18 mouse cellular contexts compared by ENCODE assay signal in the genomic region with DNA sequence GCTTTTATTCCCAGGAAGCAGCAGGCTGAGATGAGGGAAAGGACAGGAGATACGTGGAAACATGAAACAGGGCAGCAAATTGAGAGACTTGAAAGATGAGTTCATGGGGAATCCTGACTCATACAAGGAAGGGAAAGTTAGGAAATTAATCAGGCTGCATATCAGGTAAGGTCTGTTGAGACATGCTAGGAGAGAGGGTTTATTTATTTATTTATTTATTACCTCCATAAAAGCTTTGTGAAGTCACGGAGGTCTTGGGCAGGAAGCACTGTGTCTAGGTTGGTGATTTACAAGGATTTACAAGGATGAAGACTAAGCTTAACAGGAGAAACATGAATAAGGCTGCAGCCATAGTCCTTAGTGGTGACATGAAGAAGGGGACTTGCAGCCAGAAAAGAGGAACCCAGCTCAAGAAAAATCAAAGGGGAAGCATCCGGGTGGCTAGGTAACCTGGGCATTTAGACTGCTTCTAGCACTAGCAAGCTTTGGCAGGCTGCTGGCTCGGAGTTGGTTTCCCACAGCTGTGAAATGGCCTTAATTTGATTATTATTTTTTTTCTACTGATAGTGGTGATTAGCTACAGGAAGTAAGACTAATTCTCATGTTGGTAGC.
DNase-seq lines count a peak whose midpoint lies in the region; ATAC-seq and TF ChIP-seq lines count a peak whose summit lies in the region.
"Had no signal": no experiment of that assay in that cellular context is flagged by ENCODE, and none has a peak within 500 bp of the region (broad histone marks: within the 10 kb centered on the region; RNA-seq: fewer than 3 reads in every experiment).

No protein-coding gene starts in this region.

- TF ChIP-seq RAD21 in MEL (IDR thresholded peaks at IDR 0.05; ENCODE audit: low read depth, low read length) = no peak

- H3K4me2 ChIP-seq in intestine, embryonic 16.5 days (ENCODE audit: low read depth, low read length) = no peak overlapping the region
- H3K4me2 ChIP-seq in stomach, embryonic 14.5 days (replicated peaks; ENCODE audit: low read depth, low read length) = no peak overlapping the region
- H3K4me2 ChIP-seq: liver, embryonic 12.5 days; neural tube, embryonic 12.5 days had no signal

- H3K4me1 ChIP-seq in MEL (ENCODE audit: control insufficient read depth in 1 of 2, insufficient read depth in 2 of 2, low read length in 2 of 2) = no peaks in the 10 kb centered on the region
- H3K4me1 ChIP-seq in intestine, embryonic 16.5 days (ENCODE audit: control insufficient read depth, insufficient read depth, low read length) = peaks cover 16% of the 10 kb centered on the region
- H3K4me1 ChIP-seq in stomach, embryonic 14.5 days (ENCODE audit: control insufficient read depth, insufficient read depth, low read length) = 0 out of 2 replicates have a peak, but pooled peaks cover 6% of the 10 kb centered on the region
- H3K4me1 ChIP-seq: liver, embryonic 12.5 days; megakaryocyte, embryonic 14.5 days had no signal

- no peaks in the 10 kb centered on the region for H3K79me2 ChIP-seq in MEL (ENCODE audit: control insufficient read depth, insufficient read depth, low read length, poor library complexity)

- no peak for TF ChIP-seq CTCF in MEL (IDR thresholded peaks at IDR 0.05 in 2 of 3, conservative IDR thresholded peaks at IDR 0.05 in 1 of 3; ENCODE audit: control insufficient read depth in 1 of 3, insufficient read depth in 1 of 3, low read depth in 2 of 3, low read length in 3 of 3, poor library complexity in 1 of 3, severe bottlenecking in 1 of 3)

- peak; percentile 77; the same call in 1 of the 2 replicates for ATAC-seq in common myeloid progenitor, adult 5-6 weeks (replicated peaks; ENCODE audit: low read depth, poor library complexity, severe bottlenecking)
- peak; percentile 88 for ATAC-seq in intestine, embryonic 16.5 days
- peak; percentile 10; the same call in 1 of the 2 replicates for ATAC-seq in stomach, embryonic 14.5 days (ENCODE audit: insufficient number of reproducible peaks, insufficient read depth, low FRiP score, low read depth)
- ATAC-seq: CD4-positive, CD25-positive, alpha-beta regulatory T cell, adult 4 months; hindbrain, postnatal 0 days; liver, embryonic 12.5 days; midbrain, embryonic 16.5 days had no signal

- no peak overlapping the region for H3K9ac ChIP-seq in MEL (ENCODE audit: control insufficient read depth, low read depth, low read length, poor library complexity, severe bottlenecking)
- no peak overlapping the region for H3K9ac ChIP-seq in intestine, embryonic 16.5 days (ENCODE audit: low read depth, low read length)
- no peak overlapping the region for H3K9ac ChIP-seq in stomach, embryonic 14.5 days (replicated peaks; ENCODE audit: low read depth, low read length)
- H3K9ac ChIP-seq: liver, embryonic 12.5 days; neural tube, embryonic 12.5 days had no signal

- H3K9me3 ChIP-seq in MEL (replicated peaks; ENCODE audit: insufficient read depth, low read length) = no peaks in the 10 kb centered on the region
- H3K9me3 ChIP-seq in intestine, embryonic 16.5 days (ENCODE audit: control insufficient read depth, low read length) = no peaks in the 10 kb centered on the region
- no peaks in the 10 kb centered on the region for H3K9me3 ChIP-seq in stomach, embryonic 14.5 days (ENCODE audit: control insufficient read depth, low read depth, low read length)
- H3K9me3 ChIP-seq: liver, embryonic 12.5 days; megakaryocyte, embryonic 14.5 days; neural tube, embryonic 12.5 days had no signal

- DNase-seq in MEL (ENCODE audit: low read depth, low spot score) = peak; percentile 2
- DNase-seq in adrenal gland, adult 18-20 months (ENCODE audit: low spot score in 2 of 2) = no peak
- no peak for DNase-seq in adrenal gland, adult (ENCODE audit: inconsistent age in 2 of 2, low spot score in 1 of 2)
- DNase-seq in layer of hippocampus, postnatal 36 days = no peak
- DNase-seq: cerebellum, postnatal 14 days; gastrocnemius, postnatal 10 days; heart, postnatal 14 days; kidney, postnatal 10 days; retina, postnatal 1 day had no signal

- TF ChIP-seq POLR2A in MEL (IDR thresholded peaks at IDR 0.05; ENCODE audit: control insufficient read depth in 1 of 2, insufficient read depth in 1 of 2, low read depth in 1 of 2, low read length in 2 of 2, poor library complexity in 1 of 2) = no peak

- no peak overlapping the region for H3K27ac ChIP-seq in MEL (ENCODE audit: control insufficient read depth, low read depth, low read length)
- peak overlapping the region; percentile 3 for H3K27ac ChIP-seq in intestine, embryonic 16.5 days (ENCODE audit: low read length)
- H3K27ac ChIP-seq in stomach, embryonic 14.5 days (ENCODE audit: low read length) = no peak overlapping the region; the same call in 1 of the 2 replicates
- H3K27ac ChIP-seq: hindbrain, postnatal 0 days; liver, embryonic 12.5 days; neural tube, embryonic 12.5 days had no signal

- TF ChIP-seq EP300 in MEL (IDR thresholded peaks at IDR 0.05; ENCODE audit: low read depth in 1 of 2, low read length in 2 of 2) = no peak

- H3K36me3 ChIP-seq in MEL (ENCODE audit: control insufficient read depth in 1 of 2, insufficient read depth in 2 of 2, low read length in 2 of 2) = no peaks in the 10 kb centered on the region
- no peaks in the 10 kb centered on the region for H3K36me3 ChIP-seq in intestine, embryonic 16.5 days (ENCODE audit: control insufficient read depth, insufficient read depth, low read length)
- no peaks in the 10 kb centered on the region for H3K36me3 ChIP-seq in stomach, embryonic 14.5 days (ENCODE audit: control insufficient read depth, insufficient read depth, low read length)
- H3K36me3 ChIP-seq: liver, embryonic 12.5 days; neural tube, embryonic 12.5 days had no signal

- H3K4me3 ChIP-seq in MEL (ENCODE audit: control insufficient read depth in 1 of 2, insufficient read depth in 1 of 2, low read depth in 2 of 2, low read length in 2 of 2) = no peak overlapping the region
- H3K4me3 ChIP-seq in intestine, embryonic 16.5 days (ENCODE audit: low read length) = no peak overlapping the region
- no peak overlapping the region for H3K4me3 ChIP-seq in stomach, embryonic 14.5 days (ENCODE audit: low read depth, low read length)
- H3K4me3 ChIP-seq: liver, embryonic 12.5 days; megakaryocyte, embryonic 14.5 days; neural tube, embryonic 12.5 days had no signal

- WGBS in intestine, embryonic 16.5 days = 31% methylated on average over 4 of the region's 4 CpGs
- WGBS in stomach, embryonic 14.5 days = 32% methylated on average over 4 of the region's 4 CpGs

- no peaks in the 10 kb centered on the region for H3K27me3 ChIP-seq in MEL (ENCODE audit: control insufficient read depth in 1 of 2, insufficient read depth in 2 of 2, low read length in 2 of 2)
- H3K27me3 ChIP-seq in intestine, embryonic 16.5 days (replicated peaks; ENCODE audit: control insufficient read depth, insufficient read depth, low read length) = no peaks in the 10 kb centered on the region
- no peaks in the 10 kb centered on the region for H3K27me3 ChIP-seq in stomach, embryonic 14.5 days (ENCODE audit: control insufficient read depth, insufficient read depth, low read length)
- H3K27me3 ChIP-seq: liver, embryonic 12.5 days; megakaryocyte, embryonic 14.5 days; neural tube, embryonic 12.5 days had no signal

TF ChIP-seq in MEL, 35 proteins besides CTCF, POLR2A, EP300 and RAD21:
- no peak for TF ChIP-seq NRF1 (IDR thresholded peaks at IDR 0.05; ENCODE audit: insufficient read depth, low read depth, low read length, poor library complexity, severe bottlenecking)
- TF ChIP-seq ZNF384 (IDR thresholded peaks at IDR 0.05; ENCODE audit: low read depth, low read length) = no peak

Comparison
In these comparisons a context has a peak if more than half of its experiments do, and no peak if none do; other contexts are left out.
1. ATAC-seq: peak in every context shown above with its lines; median percentile 88 in intestine, embryonic 16.5 days; 77 in common myeloid progenitor, adult 5-6 weeks; 10 in stomach, embryonic 14.5 days.